Mouse (Mus musculus) kidney, adult 2 months (tissue): ENCODE results near the gene Tnni1. TPM values are rescaled to one million over a fixed set of nuclear protein-coding genes. Genes with fewer than 3 reads are reported as not detected.
A peak's percentile ranks its signal among the peaks of the same experiment; 100 is the strongest.

Source experiments
- DNase-seq: peaks from one replicate; pipeline ENCODE4 v3.0.0; 2021
- H3K27ac ChIP-seq: fragments of 200-500 bp; 2 replicates; pipeline ENCODE4 v1.5.1; 2012; ENCODE audit warnings: low read depth, low read length, control low read depth, inconsistent platforms; ENCODE audit not compliant: insufficient read depth
- H3K27me3 ChIP-seq: fragments of 200-500 bp; replicated peaks from 2 replicates; pipeline ENCODE4 v1.6.1; 2012; ENCODE audit warnings: mild to moderate bottlenecking, moderate library complexity, low read length, inconsistent platforms; ENCODE audit not compliant: control insufficient read depth, insufficient read depth
- H3K36me3 ChIP-seq: fragments of 200-500 bp; 2 replicates; pipeline ENCODE4 v1.6.1; 2012; ENCODE audit warnings: mild to moderate bottlenecking, moderate library complexity, low read length, inconsistent platforms; ENCODE audit not compliant: control insufficient read depth, insufficient read depth
- H3K4me1 ChIP-seq: fragments of 200-500 bp; 2 replicates; pipeline ENCODE4 v1.6.1; 2011; ENCODE audit warnings: low read length; ENCODE audit not compliant: control insufficient read depth, insufficient read depth
- H3K4me3 ChIP-seq: fragments of 200-500 bp; 2 replicates; pipeline ENCODE4 v1.5.1; 2011; ENCODE audit warnings: mild to moderate bottlenecking, low read depth, low read length, control low read depth; ENCODE audit not compliant: insufficient read depth
- CTCF ChIP-seq: fragments of 200-500 bp; conservative IDR thresholded peaks from 2 replicates; pipeline ENCODE4 v1.5.1; 2011; ENCODE audit warnings: low read depth, mild to moderate bottlenecking, control low read depth, low read length, moderate library complexity, mixed read lengths; ENCODE audit not compliant: insufficient read depth, insufficient read length
- POLR2A ChIP-seq: fragments of 200-500 bp; IDR thresholded peaks from one replicate; pipeline ENCODE4 v1.6.1; 2011; ENCODE audit warnings: low read depth, low read length, control low read depth
- WGBS: fragments of 180-500 bp; shearing (Covaris S2); methylation state at CpG from one replicate; pipeline ENCODE4 v1.1.7; 2018; 5-methylcytosine and 5-hydroxymethylcytosine counted together
- polyA plus RNA-seq: library from polyadenylated mRNA; depleted of rRNA; stranded (reverse); fragments of >200 nt; gene quantifications from 2 replicates; pipeline ENCODE4 v1.2.3, GENCODE M21; 2012

Tnni1 gene
- polyA plus RNA-seq, 1 experiment: 5.8 TPM

- TF ChIP-seq POLR2A (no peak), CTCF (no peak)
- Histone ChIP-seq H3K27me3 (no peaks in the 10 kb centered on the region), H3K4me3 (no peak overlapping the region), H3K27ac (peak overlapping the region; percentile 75), H3K4me1 (peaks cover 22% of the 10 kb centered on the region), H3K36me3 (no peaks in the 10 kb centered on the region)
- DNase-seq: peak; percentile 52
- WGBS: 48% methylated on average over 5 of the region's 5 CpGs
Observed at GRCm38 (mm10) chr1:135814531-135814930, 35.3 kb downstream of the Tnni1 start.

- TF ChIP-seq CTCF: no peak
- no peak overlapping the region for H3K27ac ChIP-seq
- no peaks in the 10 kb centered on the region for H3K36me3 ChIP-seq
- DNase-seq: no peak
- WGBS: 56% methylated on average over 4 of the region's 4 CpGs
- no peak overlapping the region for H3K4me3 ChIP-seq
- H3K4me1 ChIP-seq: peaks cover 36% of the 10 kb centered on the region
- H3K27me3 ChIP-seq: no peaks in the 10 kb centered on the region
Observed at GRCm38 (mm10) chr1:135817595-135817994, 38.4 kb downstream of the Tnni1 start.

GRCm38 (mm10) chr1:135818481-135819086, 39.4 kb downstream of the Tnni1 start, which contains the start of gene Lad1:
Gene Lad1 (plus strand): TSS chr1:135818598.
- H3K36me3 ChIP-seq: no peaks in the 10 kb centered on the region
- WGBS: under 1% methylated on average over 63 of the region's 63 CpGs
- H3K4me1 ChIP-seq: peaks cover 29% of the 10 kb centered on the region; the same call in 1 of the 2 replicates
- peak within 1 kb of the TSS; percentile 47 for H3K27ac ChIP-seq
- no peak for TF ChIP-seq POLR2A
- TF ChIP-seq CTCF: no peak
- peak; percentile 83 for DNase-seq
- peak within 1 kb of the TSS; percentile 58 for H3K4me3 ChIP-seq
- H3K27me3 ChIP-seq: no peaks in the 10 kb centered on the region

GRCm38 (mm10) chr1:135820071-135820470, 40.8 kb downstream of the Tnni1 start:
- Histone ChIP-seq H3K27me3 (no peaks in the 10 kb centered on the region), H3K36me3 (no peaks in the 10 kb centered on the region), H3K4me3 (peak overlapping the region; percentile 58), H3K4me1 (peaks cover 20% of the 10 kb centered on the region; the same call in 1 of the 2 replicates), H3K27ac (peak overlapping the region; percentile 61)
- peak; percentile 52 for DNase-seq
- TF ChIP-seq POLR2A (no peak), CTCF (no peak)
- 51% methylated on average over 10 of the region's 10 CpGs for WGBS

- TF ChIP-seq POLR2A (no peak), CTCF (no peak)
- peak overlapping the region; percentile 61 for H3K27ac ChIP-seq
- peak overlapping the region; percentile 5; the same call in 1 of the 2 replicates for H3K4me3 ChIP-seq
- WGBS: 42% methylated on average over 16 of the region's 16 CpGs
- no peaks in the 10 kb centered on the region for H3K36me3 ChIP-seq
- H3K4me1 ChIP-seq: peaks cover 20% of the 10 kb centered on the region; the same call in 1 of the 2 replicates
- peak; percentile 95 for DNase-seq
- no peaks in the 10 kb centered on the region for H3K27me3 ChIP-seq
Observed at GRCm38 (mm10) chr1:135820736-135821364, 41.6 kb downstream of the Tnni1 start.

- Histone ChIP-seq H3K27ac (no peak overlapping the region), H3K27me3 (no peaks in the 10 kb centered on the region)
Observed at GRCm38 (mm10) chr1:135821780-135822179, 42.5 kb downstream of the Tnni1 start.

GRCm38 (mm10) chr1:135828918-135829317, 49.7 kb downstream of the Tnni1 start:
- WGBS: 13% methylated on average over 1 of the region's 1 CpGs
- peak; percentile 57 for DNase-seq

More at GRCm38 (mm10) chr1:135821780-135822179, 42.5 kb downstream of the Tnni1 start:
- TF ChIP-seq CTCF (no peak), POLR2A (no peak)
- Histone ChIP-seq H3K4me1 (peaks cover 20% of the 10 kb centered on the region; the same call in 1 of the 2 replicates), H3K4me3 (no peak overlapping the region), H3K36me3 (no peaks in the 10 kb centered on the region)
- DNase-seq: peak; percentile 15
- 60% methylated on average over 7 of the region's 7 CpGs for WGBS

More at GRCm38 (mm10) chr1:135828918-135829317, 49.7 kb downstream of the Tnni1 start:
- Histone ChIP-seq H3K27ac (no peak overlapping the region), H3K4me3 (no peak overlapping the region), H3K27me3 (no peaks in the 10 kb centered on the region), H3K36me3 (no peaks in the 10 kb centered on the region), H3K4me1 (no peaks in the 10 kb centered on the region)
- TF ChIP-seq CTCF (peak; percentile 66), POLR2A (no peak)
